Mouse (Mus musculus) cerebellum, adult 11-12 months (tissue): Measurements from ENCODE around the gene Pcsk5.
"Not testable (repeated sequence)": the region's sequence is repeated elsewhere in the genome, so short reads cannot be mapped to it uniquely, and the experiment has no call there.

Experiments
- DNase-seq: peaks from one replicate; pipeline ENCODE4 v3.0.0; 2022

Pcsk5 gene

GRCm38 (mm10) chr19:17567264-17567663, 270.2 kb downstream of the Pcsk5 start:
- no peak for DNase-seq

GRCm38 (mm10) chr19:17566097-17566496, 271.3 kb downstream of the Pcsk5 start:
- DNase-seq, result no peak

- DNase-seq, result no peak
Observed at GRCm38 (mm10) chr19:17558764-17559163, 278.7 kb downstream of the Pcsk5 start.

GRCm38 (mm10) chr19:17555159-17555558, 282.3 kb downstream of the Pcsk5 start:
- DNase-seq, result no peak

GRCm38 (mm10) chr19:17554571-17554970, 282.9 kb downstream of the Pcsk5 start:
- DNase-seq, result no peak

GRCm38 (mm10) chr19:17553396-17554100, 283.9 kb downstream of the Pcsk5 start:
- DNase-seq, result no peak

GRCm38 (mm10) chr19:17528746-17529532, 308.5 kb downstream of the Pcsk5 start:
- DNase-seq, result no peak

- no peak for DNase-seq
Observed at GRCm38 (mm10) chr19:17525558-17525957, 311.9 kb downstream of the Pcsk5 start.

GRCm38 (mm10) chr19:17514456-17514855, 323.0 kb downstream of the Pcsk5 start:
- DNase-seq, result no peak

GRCm38 (mm10) chr19:17511283-17511682, 326.1 kb downstream of the Pcsk5 start:
- DNase-seq, result no peak

GRCm38 (mm10) chr19:17504212-17504611, 333.2 kb downstream of the Pcsk5 start:
- no peak for DNase-seq

GRCm38 (mm10) chr19:17498586-17499235, 338.7 kb downstream of the Pcsk5 start:
- no peak for DNase-seq

GRCm38 (mm10) chr19:17496131-17496530, 341.3 kb downstream of the Pcsk5 start:
- no peak for DNase-seq

- no peak for DNase-seq
Observed at GRCm38 (mm10) chr19:17491822-17492544, 345.4 kb downstream of the Pcsk5 start.

GRCm38 (mm10) chr19:17491322-17491721, 346.1 kb downstream of the Pcsk5 start:
- DNase-seq, result no peak

- no peak for DNase-seq
Observed at GRCm38 (mm10) chr19:17489866-17490141, 347.6 kb downstream of the Pcsk5 start.

- DNase-seq, result no peak
Observed at GRCm38 (mm10) chr19:17489041-17489865, 348.2 kb downstream of the Pcsk5 start.

GRCm38 (mm10) chr19:17482126-17482790, 355.2 kb downstream of the Pcsk5 start:
- no peak for DNase-seq

- DNase-seq, result no peak
Observed at GRCm38 (mm10) chr19:17479471-17479870, 358.0 kb downstream of the Pcsk5 start.

GRCm38 (mm10) chr19:17476021-17476420, 361.4 kb downstream of the Pcsk5 start:
- DNase-seq, result no peak

GRCm38 (mm10) chr19:17473138-17473537, 364.3 kb downstream of the Pcsk5 start:
- not testable (repeated sequence) for DNase-seq

- no peak for DNase-seq
Observed at GRCm38 (mm10) chr19:17471861-17472260, 365.6 kb downstream of the Pcsk5 start.
